Mouse (Mus musculus) limb, embryonic 13.5 days (tissue): ENCODE data around the gene Zfp970. TPM values are rescaled to one million over a fixed set of nuclear protein-coding genes. Genes with fewer than 3 reads are reported as not detected.
"Not testable (repeated sequence)": the region's sequence is repeated elsewhere in the genome, so short reads cannot be mapped to it uniquely, and the experiment has no call there.

Source experiments
- ATAC-seq: fragments of 200-750 bp; cut with Nextera tagmentation; 2 replicates; pipeline ENCODE4 v1.8.0; 2017; ENCODE audit warnings: low read depth, moderate number of reproducible peaks, moderate TSS enrichment; ENCODE audit not compliant: low FRiP score
- H3K27ac ChIP-seq: fragments of 300-500 bp; sonication (generic); 2 replicates; pipeline ENCODE4 v1.5.1; 2015; ENCODE audit warnings: inconsistent platforms, mild to moderate bottlenecking, moderate library complexity
- H3K27me3 ChIP-seq: fragments of 300-500 bp; sonication (generic); 2 replicates; pipeline ENCODE4 v1.6.1; 2015; ENCODE audit warnings: mild to moderate bottlenecking, inconsistent platforms
- H3K36me3 ChIP-seq: fragments of 300-500 bp; sonication (generic); 2 replicates; pipeline ENCODE4 v1.6.1; 2015; ENCODE audit warnings: inconsistent platforms, mild to moderate bottlenecking, moderate library complexity
- H3K4me1 ChIP-seq: fragments of 300-500 bp; sonication (generic); 2 replicates; pipeline ENCODE4 v1.6.1; 2015; ENCODE audit warnings: inconsistent platforms
- H3K4me2 ChIP-seq: fragments of 300-500 bp; sonication (generic); replicated peaks from 2 replicates; pipeline ENCODE4 v1.6.1; 2015; ENCODE audit warnings: inconsistent platforms, mild to moderate bottlenecking, moderate library complexity
- H3K4me3 ChIP-seq: fragments of 300-500 bp; sonication (generic); 2 replicates; pipeline ENCODE4 v1.5.1; 2015; ENCODE audit warnings: moderate library complexity, mild to moderate bottlenecking, inconsistent platforms
- H3K9ac ChIP-seq: fragments of 300-500 bp; sonication (generic); 2 replicates; pipeline ENCODE4 v1.6.1; 2015; ENCODE audit warnings: mild to moderate bottlenecking, inconsistent platforms
- H3K9me3 ChIP-seq: fragments of 300-500 bp; sonication (generic); 2 replicates; pipeline ENCODE4 v1.6.1; 2016; ENCODE audit warnings: inconsistent platforms
- WGBS: fragments of 180-500 bp; shearing (Covaris S2); methylation state at CpG from one replicate; pipeline ENCODE4 v1.1.7; 2015; 5-methylcytosine and 5-hydroxymethylcytosine counted together
- polyA plus RNA-seq: library from polyadenylated mRNA; unstranded; fragments of >200 nt; fragmentation: Nextera tagmentation; extraction: Ambion mirVana; gene quantifications from 2 replicates; pipeline ENCODE4 v1.2.1, GENCODE M21; 2015

Zfp970 gene
- polyA plus RNA-seq, 1 experiment from 2014 or later, result 13.4 TPM

GRCm38 (mm10) chr2:177518960-177519359 is 54.4 kb downstream of the Zfp970 start:
- ATAC-seq, H3K27me3 ChIP-seq, H3K36me3 ChIP-seq, H3K27ac ChIP-seq, H3K9ac ChIP-seq, H3K4me2 ChIP-seq, H3K4me3 ChIP-seq, H3K4me1 ChIP-seq: not testable (repeated sequence)
- 80% methylated on average over 1 of the region's 1 CpGs for WGBS
- peaks cover 20% of the 10 kb centered on the region for H3K9me3 ChIP-seq

- H3K4me3 ChIP-seq, result no peak overlapping the region
Observed at GRCm38 (mm10) chr2:177520035-177520434, 55.5 kb downstream of the Zfp970 start.

GRCm38 (mm10) chr2:177523061-177523460 is 58.5 kb downstream of the Zfp970 start:
- H3K4me2 ChIP-seq, result no peak overlapping the region
- WGBS, result 91% methylated on average over 20 of the region's 20 CpGs
- peaks cover 10% of the 10 kb centered on the region for H3K9me3 ChIP-seq
- H3K27ac ChIP-seq, result no peak overlapping the region
- ATAC-seq, result no peak
- H3K9ac ChIP-seq, result no peak overlapping the region
- no peak overlapping the region for H3K4me3 ChIP-seq
- no peaks in the 10 kb centered on the region for H3K36me3 ChIP-seq
- no peaks in the 10 kb centered on the region for H3K4me1 ChIP-seq
- no peaks in the 10 kb centered on the region for H3K27me3 ChIP-seq

More at GRCm38 (mm10) chr2:177520035-177520434, 55.5 kb downstream of the Zfp970 start:
- 79% methylated on average over 8 of the region's 8 CpGs for WGBS
- H3K9me3 ChIP-seq, result peaks cover 19% of the 10 kb centered on the region
- H3K27me3 ChIP-seq, result no peaks in the 10 kb centered on the region
- no peaks in the 10 kb centered on the region for H3K36me3 ChIP-seq
- no peaks in the 10 kb centered on the region for H3K4me1 ChIP-seq
- no peak overlapping the region for H3K9ac ChIP-seq
- no peak overlapping the region for H3K27ac ChIP-seq
- H3K4me2 ChIP-seq, result no peak overlapping the region
- no peak for ATAC-seq

- H3K9me3 ChIP-seq, result peaks cover 10% of the 10 kb centered on the region
- WGBS, result 88% methylated on average over 6 of the region's 6 CpGs
- H3K27ac ChIP-seq, H3K4me3 ChIP-seq, H3K4me2 ChIP-seq, ATAC-seq, H3K4me1 ChIP-seq, H3K9ac ChIP-seq, H3K36me3 ChIP-seq, H3K27me3 ChIP-seq: not testable (repeated sequence)
Observed at GRCm38 (mm10) chr2:177523674-177524073, 59.1 kb downstream of the Zfp970 start.

- 93% methylated on average over 16 of the region's 16 CpGs for WGBS
- not testable (repeated sequence) for H3K27ac ChIP-seq, H3K4me1 ChIP-seq, H3K4me3 ChIP-seq, H3K36me3 ChIP-seq, H3K27me3 ChIP-seq, ATAC-seq, H3K9ac ChIP-seq, H3K4me2 ChIP-seq
- H3K9me3 ChIP-seq, result peaks cover 10% of the 10 kb centered on the region
Observed at GRCm38 (mm10) chr2:177524171-177524570, 59.6 kb downstream of the Zfp970 start.

Other genes with a start within 250 kb of the Zfp970 start
- gene Gm14409, start 197.7 kb upstream of the Zfp970 start, polyA plus RNA-seq, result not detected in 2 replicates
- 0.42 and 0.60 TPM in 2 replicates for gene Gm14412, start 140.4 kb upstream of the Zfp970 start, polyA plus RNA-seq
- gene Gm14418, start 66.4 kb upstream of the Zfp970 start, polyA plus RNA-seq, result 11.0 and 11.5 TPM in 2 replicates
- 5.8 and 6.5 TPM in 2 replicates for gene Gm14403, start 33.5 kb downstream of the Zfp970 start, polyA plus RNA-seq
- gene Gm14406, start 113.5 kb downstream of the Zfp970 start, polyA plus RNA-seq, result not detected in 2 replicates